Mouse (Mus musculus) forebrain, embryonic 16.5 days (tissue): ENCODE results near the gene Zic2. TPM values are rescaled to one million over a fixed set of nuclear protein-coding genes. Genes with fewer than 3 reads are reported as not detected.
"Not testable (repeated sequence)": the region's sequence is repeated elsewhere in the genome, so short reads cannot be mapped to it uniquely, and the experiment has no call there.

ENCODE experiments used
- ATAC-seq: fragments of 200-750 bp; cut with Nextera tagmentation; 2 replicates; pipeline ENCODE4 v1.8.0; 2017; ENCODE audit warnings: mild to moderate bottlenecking, moderate library complexity
- H3K27ac ChIP-seq: fragments of 300-500 bp; sonication (generic); 2 replicates; pipeline ENCODE4 v1.5.1; 2014; ENCODE audit warnings: low read length, control low read depth
- H3K27me3 ChIP-seq: fragments of 300-500 bp; sonication (generic); replicated peaks from 2 replicates; pipeline ENCODE4 v1.6.1; 2014; ENCODE audit warnings: low read length; ENCODE audit not compliant: control insufficient read depth, insufficient read depth
- H3K36me3 ChIP-seq: fragments of 300-500 bp; sonication (generic); 2 replicates; pipeline ENCODE4 v1.6.1; 2014; ENCODE audit not compliant: control insufficient read depth, insufficient read depth
- H3K4me1 ChIP-seq: fragments of 300-500 bp; sonication (generic); replicated peaks from 2 replicates; pipeline ENCODE4 v1.6.1; 2014; ENCODE audit warnings: low read length; ENCODE audit not compliant: control insufficient read depth, insufficient read depth
- H3K4me2 ChIP-seq: fragments of 300-500 bp; sonication (generic); 2 replicates; pipeline ENCODE4 v1.6.1; 2014; ENCODE audit warnings: mild to moderate bottlenecking, low read length, control low read depth
- H3K4me3 ChIP-seq: fragments of 300-500 bp; sonication (generic); replicated peaks from 2 replicates; pipeline ENCODE4 v1.5.1; 2014; ENCODE audit warnings: mild to moderate bottlenecking, low read length, control low read depth
- H3K9ac ChIP-seq: fragments of 300-500 bp; sonication (generic); replicated peaks from 2 replicates; pipeline ENCODE4 v1.6.1; 2014; ENCODE audit warnings: low read depth, low read length, control low read depth
- H3K9me3 ChIP-seq: fragments of 300-500 bp; sonication (generic); 2 replicates; pipeline ENCODE4 v1.6.1; 2016; ENCODE audit warnings: low read length; ENCODE audit not compliant: control insufficient read depth
- WGBS: fragments of 180-500 bp; shearing (Covaris S2); extraction: QIAGEN DNeasy Blood & Tissue Kit; methylation state at CpG from one replicate; pipeline ENCODE4 v1.1.7; 2014; 5-methylcytosine and 5-hydroxymethylcytosine counted together
- polyA plus RNA-seq: library from polyadenylated mRNA; unstranded; fragments of >200 nt; fragmentation: Nextera tagmentation; extraction: Ambion mirVana; gene quantifications from 2 replicates; pipeline ENCODE4 v1.2.1, GENCODE M21; 2015

Zic2 gene
- polyA plus RNA-seq, 1 experiment from 2014 or later, result 5.6 TPM

DNA sequence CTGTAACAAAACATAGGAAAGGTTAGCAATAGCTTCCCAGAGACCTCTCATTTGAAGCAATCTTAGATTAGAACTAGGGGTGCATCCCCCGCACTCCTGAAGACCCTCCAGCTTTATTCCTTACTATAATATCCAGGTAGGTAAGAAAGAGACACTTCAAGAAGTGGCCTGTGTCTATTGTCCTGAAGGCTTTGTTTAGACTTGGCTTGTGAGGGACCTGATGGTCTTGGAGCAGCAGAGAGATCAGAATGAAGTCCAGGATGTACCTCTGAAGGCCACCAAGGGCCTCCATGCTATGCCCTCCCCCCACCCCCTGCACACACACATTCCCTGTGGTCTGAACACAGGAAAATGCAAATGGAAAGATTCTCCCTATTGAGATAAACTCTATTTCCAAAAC is 15.5 kb upstream of the Zic2 start:
- Histone ChIP-seq H3K4me3 (peak overlapping the region; percentile 11; the same call in 1 of the 2 replicates), H3K9me3 (no peaks in the 10 kb centered on the region), H3K9ac (no peak overlapping the region), H3K27me3 (peaks cover 23% of the 10 kb centered on the region), H3K36me3 (no peaks in the 10 kb centered on the region), H3K4me2 (peak overlapping the region; percentile 37), H3K4me1 (peaks cover 15% of the 10 kb centered on the region), H3K27ac (no peak overlapping the region)
- ATAC-seq, result no peak
- 81% methylated on average over 1 of the region's 1 CpGs for WGBS

DNA sequence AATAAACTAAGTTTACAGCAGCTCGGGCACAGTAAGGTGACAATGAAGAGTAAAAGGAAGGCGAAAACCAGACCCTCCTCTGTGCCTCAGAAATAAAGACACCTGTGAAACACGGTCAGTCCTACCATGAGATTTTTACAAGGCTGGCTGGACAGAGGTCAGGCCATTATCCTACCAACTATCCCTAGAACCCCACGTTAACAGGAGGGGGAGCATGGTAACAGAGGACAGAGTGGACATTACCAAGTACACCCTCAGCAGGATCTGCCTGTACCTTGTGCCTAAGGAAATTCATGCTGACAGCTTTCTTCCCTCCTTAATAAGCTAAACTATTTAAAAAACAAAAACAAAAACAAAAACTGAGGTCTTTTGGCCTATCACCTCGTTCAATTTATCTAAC is 15.0 kb upstream of the Zic2 start:
- no peaks in the 10 kb centered on the region for H3K36me3 ChIP-seq
- peaks cover 22% of the 10 kb centered on the region for H3K27me3 ChIP-seq
- no peak overlapping the region for H3K9ac ChIP-seq
- no peak overlapping the region for H3K27ac ChIP-seq
- peaks cover 20% of the 10 kb centered on the region for H3K4me1 ChIP-seq
- H3K4me3 ChIP-seq, result peak overlapping the region; percentile 11
- peak overlapping the region; percentile 37 for H3K4me2 ChIP-seq
- WGBS, result 41% methylated on average over 5 of the region's 5 CpGs
- ATAC-seq, result no peak
- H3K9me3 ChIP-seq, result no peaks in the 10 kb centered on the region

DNA sequence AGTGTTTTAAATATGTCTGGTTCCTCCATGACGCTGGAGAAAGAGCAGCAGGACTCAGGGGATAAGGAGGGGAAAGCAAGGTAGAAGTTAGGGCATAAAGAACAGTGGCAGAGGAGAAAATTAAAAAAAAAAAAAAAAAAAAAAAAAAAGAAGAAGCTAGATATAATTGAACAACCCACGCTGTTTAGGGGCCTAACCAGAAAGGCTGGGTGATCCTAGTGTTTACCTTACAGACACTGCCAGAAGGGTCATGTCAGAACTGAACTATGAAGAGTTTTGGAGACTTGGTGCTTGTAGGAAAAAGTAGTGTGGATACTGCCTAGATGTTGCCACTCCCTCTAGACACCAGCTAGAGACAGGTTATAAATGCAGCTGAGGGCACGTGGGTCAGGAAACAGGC is 13.7 kb upstream of the Zic2 start:
- WGBS, result 20% methylated on average over 3 of the region's 3 CpGs
- Histone ChIP-seq H3K4me2 (peak overlapping the region; percentile 79), H3K9ac (no peak overlapping the region; the same call in 1 of the 2 replicates), H3K4me3 (peak overlapping the region; percentile 56), H3K9me3 (no peaks in the 10 kb centered on the region), H3K4me1 (peaks cover 21% of the 10 kb centered on the region), H3K27me3 (peaks cover 21% of the 10 kb centered on the region), H3K27ac (peak overlapping the region; percentile 16; the same call in 1 of the 2 replicates), H3K36me3 (no peaks in the 10 kb centered on the region)
- no peak for ATAC-seq

DNA sequence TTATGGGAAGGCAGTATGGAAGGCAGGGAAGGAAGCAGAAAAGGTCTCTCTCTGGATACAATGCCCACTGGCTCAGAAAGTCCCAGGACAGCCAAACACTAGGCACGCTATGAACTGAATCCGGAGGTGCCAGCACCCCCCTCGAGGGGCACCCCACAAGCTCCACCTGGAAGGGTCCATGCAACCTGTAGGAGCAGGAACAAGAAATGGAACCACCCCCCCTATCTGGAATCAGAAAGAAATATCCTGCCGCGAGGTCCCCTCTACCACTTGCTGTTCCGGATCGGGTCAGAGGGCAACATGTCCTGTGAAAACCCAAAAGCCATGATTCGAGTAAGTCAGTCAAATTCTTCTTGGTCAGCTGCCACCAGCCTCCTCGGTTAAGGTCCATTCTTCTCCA is 13.3 kb upstream of the Zic2 start:
- no peaks in the 10 kb centered on the region for H3K36me3 ChIP-seq
- WGBS, result 9% methylated on average over 9 of the region's 9 CpGs
- ATAC-seq, result no peak
- H3K4me3 ChIP-seq, result peak overlapping the region; percentile 56
- H3K4me2 ChIP-seq, result peak overlapping the region; percentile 79
- H3K4me1 ChIP-seq, result peaks cover 21% of the 10 kb centered on the region
- H3K27me3 ChIP-seq, result peaks cover 26% of the 10 kb centered on the region
- no peaks in the 10 kb centered on the region for H3K9me3 ChIP-seq
- no peak overlapping the region; the same call in 1 of the 2 replicates for H3K9ac ChIP-seq
- peak overlapping the region; percentile 16; the same call in 1 of the 2 replicates for H3K27ac ChIP-seq

DNA sequence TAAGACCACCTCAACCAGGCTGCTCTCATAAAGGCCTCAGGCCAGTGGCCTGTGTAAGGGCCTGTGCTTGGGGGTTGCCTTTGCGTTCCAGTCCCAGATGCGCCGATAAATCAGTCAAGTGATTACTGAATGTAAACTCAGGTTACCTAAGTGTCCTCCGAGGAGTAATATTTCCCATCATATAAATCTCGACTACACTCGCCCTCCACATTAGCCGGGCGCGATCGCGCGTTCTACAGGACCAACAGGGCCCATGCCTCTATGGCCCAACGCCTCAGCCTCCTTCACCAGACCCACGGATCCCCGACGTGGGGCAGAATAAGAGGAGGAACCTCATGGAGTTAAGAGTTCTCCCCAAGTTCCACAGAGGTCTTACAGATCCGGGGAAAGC is 12.6 kb upstream of the Zic2 start:
- Histone ChIP-seq H3K27me3 (peaks cover 31% of the 10 kb centered on the region), H3K36me3 (no peaks in the 10 kb centered on the region), H3K27ac (no peak overlapping the region), H3K4me2 (peak overlapping the region; percentile 79), H3K4me1 (peaks cover 21% of the 10 kb centered on the region), H3K4me3 (peak overlapping the region; percentile 56), H3K9me3 (no peaks in the 10 kb centered on the region), H3K9ac (peak overlapping the region; percentile 62)
- ATAC-seq, result no peak
- WGBS, result 14% methylated on average over 17 of the region's 17 CpGs

DNA sequence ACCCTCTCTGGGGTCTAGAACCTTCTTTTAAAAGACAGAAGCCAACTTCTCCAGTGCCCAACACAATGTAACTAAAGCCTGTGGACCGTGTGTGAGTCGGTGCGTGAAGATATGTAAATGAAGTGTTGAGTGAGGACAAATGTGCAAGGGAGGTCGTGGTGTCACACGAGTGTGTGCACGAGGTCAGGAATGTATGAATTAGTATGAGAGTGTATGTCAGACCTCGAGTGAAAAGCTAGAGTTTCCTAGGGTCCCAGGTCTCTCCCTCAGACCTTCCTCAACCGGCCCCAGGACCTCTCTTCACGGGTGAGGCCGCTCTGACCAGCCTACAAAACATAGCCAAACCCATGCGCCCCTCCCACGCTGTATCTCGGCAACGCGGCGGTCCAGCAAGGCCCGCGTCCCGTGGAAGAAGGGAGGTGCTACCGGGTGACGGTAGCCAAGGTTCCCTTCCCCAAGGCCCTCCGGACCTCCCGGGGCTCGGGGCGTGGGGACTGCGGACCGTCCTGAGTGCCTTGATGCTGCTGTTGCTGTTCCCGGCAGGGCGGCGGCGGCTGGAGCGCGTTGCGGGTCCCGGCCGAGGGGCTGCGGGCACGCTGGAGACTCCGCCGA is 12.0 kb upstream of the Zic2 start:
- ATAC-seq, result no peak
- under 1% methylated on average over 40 of the region's 40 CpGs for WGBS
- H3K4me3 ChIP-seq, result peak overlapping the region; percentile 56

DNA sequence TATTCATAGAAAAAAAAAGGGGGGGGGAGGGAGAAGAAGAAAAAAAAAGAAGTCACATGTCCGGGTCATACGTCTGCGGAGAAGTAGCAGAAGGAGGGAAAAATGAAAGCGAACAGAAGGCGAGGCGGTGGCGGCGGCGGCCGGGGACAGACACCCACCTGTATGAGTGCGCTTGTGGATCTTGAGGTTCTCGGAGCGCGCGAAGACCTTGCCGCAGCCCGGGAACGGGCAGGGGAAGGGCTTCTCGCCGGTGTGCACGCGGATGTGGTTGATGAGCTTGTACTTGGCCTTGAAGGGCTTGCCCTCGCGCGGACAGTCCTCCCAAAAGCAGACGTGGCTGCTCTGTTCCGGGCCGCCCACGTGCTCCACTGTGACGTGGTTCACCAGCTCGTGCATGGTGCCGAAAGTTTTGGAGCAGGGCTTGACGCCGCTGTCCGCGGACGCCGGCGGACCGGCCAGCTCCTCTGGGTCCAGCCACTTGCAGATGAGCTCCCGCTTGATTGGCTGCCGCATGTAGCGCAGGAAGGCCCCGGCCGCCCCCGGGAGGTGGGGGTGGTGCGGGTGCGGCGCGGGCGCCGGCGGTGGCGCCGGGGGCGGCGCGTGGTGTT is 11.4 kb upstream of the Zic2 start:
- H3K9ac ChIP-seq, result peak overlapping the region; percentile 62
- peak overlapping the region; percentile 56 for H3K4me3 ChIP-seq
- H3K4me2 ChIP-seq, result peak overlapping the region; percentile 79
- H3K9me3 ChIP-seq, H3K36me3 ChIP-seq: not testable (repeated sequence)
- WGBS, result under 1% methylated on average over 53 of the region's 58 CpGs
- H3K27me3 ChIP-seq, result peaks cover 39% of the 10 kb centered on the region
- peaks cover 21% of the 10 kb centered on the region for H3K4me1 ChIP-seq
- H3K27ac ChIP-seq, result peak overlapping the region; percentile 92
- ATAC-seq, result peak; percentile 19

More for the DNA sequence above, 12.0 kb upstream of the Zic2 start:
- Histone ChIP-seq H3K27me3 (peaks cover 35% of the 10 kb centered on the region), H3K9ac (peak overlapping the region; percentile 62), H3K4me1 (peaks cover 21% of the 10 kb centered on the region), H3K36me3 (no peaks in the 10 kb centered on the region), H3K27ac (peak overlapping the region; percentile 92), H3K4me2 (peak overlapping the region; percentile 79), H3K9me3 (no peaks in the 10 kb centered on the region)

DNA sequence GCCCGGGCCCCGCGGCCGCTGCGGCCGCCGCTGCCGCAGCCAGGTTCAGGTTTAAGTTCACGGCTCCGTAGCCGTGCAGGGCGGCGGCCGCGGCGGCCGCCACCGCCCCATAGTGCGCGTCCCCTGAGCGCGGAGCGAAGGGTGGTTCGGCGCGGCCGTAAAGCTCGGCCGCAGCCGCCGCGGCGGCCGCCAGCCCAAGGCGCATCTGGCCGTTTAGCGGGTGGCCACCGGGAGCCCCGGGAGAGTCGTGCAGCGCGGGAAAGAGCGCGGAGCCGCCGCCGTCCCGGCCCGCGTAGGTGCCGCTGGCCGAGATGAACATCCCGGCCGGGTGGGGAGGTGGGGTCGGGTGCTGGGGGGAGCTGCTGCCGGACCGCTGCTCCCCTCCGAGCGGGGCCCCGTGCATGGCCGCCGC is 10.9 kb upstream of the Zic2 start:
- Histone ChIP-seq H3K4me3 (peak overlapping the region; percentile 56), H3K36me3 (no peaks in the 10 kb centered on the region), H3K4me2 (peak overlapping the region; percentile 79), H3K4me1 (peaks cover 24% of the 10 kb centered on the region), H3K9me3 (no peaks in the 10 kb centered on the region), H3K27ac (peak overlapping the region; percentile 92), H3K9ac (peak overlapping the region; percentile 62), H3K27me3 (peaks cover 41% of the 10 kb centered on the region)
- under 1% methylated on average over 31 of the region's 62 CpGs for WGBS
- ATAC-seq, result peak; percentile 6

DNA sequence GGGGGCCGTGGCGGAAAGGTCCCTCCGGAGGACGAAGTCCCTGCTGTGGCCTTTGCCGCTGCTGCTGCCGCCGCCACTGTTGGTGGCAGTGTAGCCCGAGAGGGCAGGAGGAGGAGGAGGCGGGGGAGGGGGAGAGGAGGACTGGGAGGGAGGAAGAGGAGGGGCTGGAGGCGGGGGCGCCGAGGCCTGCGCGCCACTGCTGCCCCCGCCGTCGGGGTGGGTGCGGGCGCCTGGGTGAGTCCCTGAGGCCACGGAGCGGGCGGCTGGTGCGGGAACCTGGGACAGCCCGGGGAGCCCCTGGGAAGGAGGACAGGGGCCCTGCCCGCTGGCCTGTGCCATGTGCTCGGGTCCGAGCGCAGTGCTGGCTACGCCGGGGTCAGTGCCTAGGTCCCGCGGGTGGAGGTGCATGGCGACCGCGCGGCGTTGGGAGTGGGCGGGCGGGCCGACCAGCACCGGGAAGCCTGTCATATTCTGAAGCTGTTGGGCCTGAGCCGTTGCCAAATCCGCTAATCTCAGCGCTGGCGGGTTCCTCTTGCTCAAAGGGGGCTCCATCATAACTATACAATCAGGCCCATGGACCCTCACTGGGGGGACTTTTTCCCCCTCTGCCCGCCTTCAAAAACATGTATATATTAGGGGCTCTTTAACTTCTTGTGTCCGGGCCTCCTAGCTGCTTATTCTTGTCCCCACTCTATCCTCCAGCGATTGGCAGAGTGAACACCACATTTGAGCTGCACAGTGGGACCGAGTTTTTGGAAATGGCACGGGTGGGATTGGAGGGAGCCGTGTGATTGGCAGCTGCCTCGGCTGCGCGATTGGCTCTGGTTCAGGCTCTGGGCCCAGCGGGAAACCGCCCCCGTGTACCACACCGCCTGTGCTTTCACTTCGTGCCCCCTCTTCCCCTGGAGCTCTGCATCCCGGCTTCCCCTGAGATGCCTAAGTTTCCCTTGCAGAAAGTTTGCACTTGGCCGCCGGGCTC is 10.2 kb upstream of the Zic2 start, which contains the start of gene Zic5:
Gene Zic5 (minus strand): TSS at position 915 of the 979 bp plus-strand sequence.
- Histone ChIP-seq H3K4me2 (peak within 1 kb of the TSS; percentile 79), H3K36me3 (no peaks in the 10 kb centered on the region), H3K4me1 (peaks cover 24% of the 10 kb centered on the region), H3K27me3 (peaks cover 45% of the 10 kb centered on the region), H3K27ac (peak within 1 kb of the TSS; percentile 92), H3K9me3 (no peaks in the 10 kb centered on the region), H3K9ac (peak within 1 kb of the TSS; percentile 62), H3K4me3 (peak within 1 kb of the TSS; percentile 56)
- under 1% methylated on average over 49 of the region's 62 CpGs for WGBS
- peak; percentile 85 for ATAC-seq
